Mouse (Mus musculus) T-helper 17 cell (primary cell): ENCODE measurements around the gene Gm9837.
"Not testable (repeated sequence)": the region's sequence is repeated elsewhere in the genome, so short reads cannot be mapped to it uniquely, and the experiment has no call there.

Experiments
- in situ Hi-C, 2 experiments: fragments of 300-600 bp; cut with MboI, MseI; formaldehyde crosslinking; loops; 1 replicate in 1 of 2; 2 replicates in 1 of 2; pipeline ENCODE4 v1.15.1; 2025; ENCODE audit warnings: high pct_unique_total_duplicates in 2 of 2

Gene Gm9837

GRCm38 (mm10) chr11:53456474-53457371 is 13.6 kb downstream of the Gm9837 start, which contains the start of the genes Gm10447 and Shroom1:
Gm10447 (minus strand) TSS chr11:53457110.
Shroom1 (plus strand) TSS chr11:53457205.
- in situ Hi-C loops = no loop called here

- in situ Hi-C loops = no loop called here
These were observed 17.2 kb downstream of the Gm9837 start for GRCm38 (mm10) chr11:53453031-53453430.

- in situ Hi-C loops = no loop called here
These were observed 17.9 kb downstream of the Gm9837 start for GRCm38 (mm10) chr11:53452396-53452795.

- in situ Hi-C loops = no loop called here
These were observed 18.9 kb downstream of the Gm9837 start for GRCm38 (mm10) chr11:53451361-53451760.

GRCm38 (mm10) chr11:53450070-53450705 is 20.1 kb downstream of the Gm9837 start:
- in situ Hi-C loops = no loop called here

GRCm38 (mm10) chr11:53448529-53448928 is 21.8 kb downstream of the Gm9837 start:
- in situ Hi-C loops = no loop called here

GRCm38 (mm10) chr11:53447996-53448395 is 22.3 kb downstream of the Gm9837 start:
- in situ Hi-C loops = no loop called here

GRCm38 (mm10) chr11:53446183-53446582 is 24.1 kb downstream of the Gm9837 start:
- in situ Hi-C loops = no loop called here

- in situ Hi-C loops = no loop called here
These were observed 24.7 kb downstream of the Gm9837 start for GRCm38 (mm10) chr11:53445562-53445961.

GRCm38 (mm10) chr11:53443861-53444260 is 26.4 kb downstream of the Gm9837 start:
- in situ Hi-C loops = no loop called here

GRCm38 (mm10) chr11:53441921-53442320 is 28.4 kb downstream of the Gm9837 start:
- in situ Hi-C loops = no loop called here

- in situ Hi-C loops = no loop called here
These were observed 33.9 kb downstream of the Gm9837 start for GRCm38 (mm10) chr11:53436338-53436737.

GRCm38 (mm10) chr11:53435504-53435903 is 34.8 kb downstream of the Gm9837 start:
- in situ Hi-C loops = no loop called here

- in situ Hi-C loops = no loop called here
These were observed 37.2 kb downstream of the Gm9837 start for GRCm38 (mm10) chr11:53433057-53433456.

GRCm38 (mm10) chr11:53431347-53432056 is 38.8 kb downstream of the Gm9837 start:
- in situ Hi-C loops = no loop called here

GRCm38 (mm10) chr11:53430670-53431346 is 39.5 kb downstream of the Gm9837 start, which contains the start of the genes Uqcrq and Gdf9:
Uqcrq (minus strand) TSS chr11:53430831.
Gdf9 (plus strand) TSS chr11:53431023.
- in situ Hi-C loops = no loop called here

- in situ Hi-C loops = no loop called here
These were observed 40.0 kb downstream of the Gm9837 start for GRCm38 (mm10) chr11:53430300-53430669.

GRCm38 (mm10) chr11:53429182-53429581 is 41.1 kb downstream of the Gm9837 start:
- in situ Hi-C loops = no loop called here

GRCm38 (mm10) chr11:53428716-53429057 is 41.6 kb downstream of the Gm9837 start:
- in situ Hi-C loops = no loop called here

GRCm38 (mm10) chr11:53427993-53428715 is 42.1 kb downstream of the Gm9837 start:
- in situ Hi-C loops = no loop called here

GRCm38 (mm10) chr11:53426914-53427313 is 43.4 kb downstream of the Gm9837 start:
- in situ Hi-C loops = not testable (repeated sequence)
